Mouse (Mus musculus): ENCODE measurements around the gene Olfr346.

Gene Olfr346

GRCm38 (mm10) chr2:36685488-36685887 lies at the start of gene Olfr346:
Gene Olfr346, plus strand, starts transcription at chr2:36685788.
- TF ChIP-seq GATA4 (IDR thresholded peaks at IDR 0.05; ENCODE audit: insufficient replicate concordance, low read length): no peak

- no peak for TF ChIP-seq GATA4 (IDR thresholded peaks at IDR 0.05; ENCODE audit: insufficient replicate concordance, low read length)
These were observed 45.8 kb upstream of the Olfr346 start, which contains the start of gene Olfr345 for GRCm38 (mm10) chr2:36639741-36640140. Gene Olfr345, plus strand, starts transcription at chr2:36640041.

GRCm38 (mm10) chr2:36731602-36732001 lies 46.0 kb downstream of the Olfr346 start, which contains the start of gene Olfr347:
Gene Olfr347, plus strand, starts transcription at chr2:36731902.
- TF ChIP-seq GATA4 (IDR thresholded peaks at IDR 0.05; ENCODE audit: insufficient replicate concordance, low read length): no peak

- TF ChIP-seq GATA4 (IDR thresholded peaks at IDR 0.05; ENCODE audit: insufficient replicate concordance, low read length): no peak
These were observed 50.6 kb downstream of the Olfr346 start for GRCm38 (mm10) chr2:36736226-36736625.
